Mouse (Mus musculus): ENCODE data around the gene Fosl2. TPM values are rescaled to one million over a fixed set of nuclear protein-coding genes. Genes with fewer than 3 reads are reported as not detected.

The Fosl2 gene
- polyA plus RNA-seq, 1 experiment = 9.2 TPM

DNA sequence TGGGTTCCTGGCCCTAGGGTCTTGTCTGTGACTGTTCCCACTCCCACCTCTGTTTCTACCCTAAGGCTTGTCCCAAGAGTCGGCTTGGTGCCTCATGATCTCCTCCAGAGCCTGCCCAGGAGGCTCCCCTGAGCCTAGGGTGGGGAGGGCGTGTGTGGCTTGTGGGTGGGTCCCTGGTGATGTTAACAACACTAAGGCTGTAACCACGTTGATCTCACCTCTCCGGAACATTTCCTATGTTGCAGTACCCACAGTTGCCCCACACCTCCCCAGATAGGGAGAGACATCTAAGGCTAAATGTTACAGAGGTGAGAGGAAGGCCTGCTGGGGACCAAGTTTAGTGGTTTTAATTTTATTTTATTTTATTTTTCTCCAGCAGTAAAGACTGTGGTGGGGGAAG, 13.0 kb downstream of the Fosl2 start:
- H3K27ac ChIP-seq (ENCODE audit: control insufficient read depth, insufficient read depth, low read length) = no peak overlapping the region
- H3K4me3 ChIP-seq (ENCODE audit: control insufficient read depth, insufficient read depth, low read length) = no peak overlapping the region
- no peaks in the 10 kb centered on the region for H3K36me3 ChIP-seq (ENCODE audit: control insufficient read depth, insufficient read depth, low read length)
- H3K27me3 ChIP-seq (ENCODE audit: control insufficient read depth, insufficient read depth, low read length) = no peaks in the 10 kb centered on the region; the same call in 1 of the 2 replicates
- TF ChIP-seq POLR2A (IDR thresholded peaks at IDR 0.05; ENCODE audit: control insufficient read depth, extremely low read depth, insufficient read depth, low read length, poor library complexity) = no peak
- TF ChIP-seq CTCF (IDR thresholded peaks at IDR 0.05; ENCODE audit: borderline replicate concordance, control insufficient read depth, extremely low read depth, insufficient read depth, low read length, poor library complexity) = no peak
- DNase-seq = no peak
- no peaks in the 10 kb centered on the region for H3K4me1 ChIP-seq (replicated peaks; ENCODE audit: control insufficient read depth, insufficient read depth, low read length)
- WGBS = 56% methylated on average over 4 of the region's 4 CpGs

DNA sequence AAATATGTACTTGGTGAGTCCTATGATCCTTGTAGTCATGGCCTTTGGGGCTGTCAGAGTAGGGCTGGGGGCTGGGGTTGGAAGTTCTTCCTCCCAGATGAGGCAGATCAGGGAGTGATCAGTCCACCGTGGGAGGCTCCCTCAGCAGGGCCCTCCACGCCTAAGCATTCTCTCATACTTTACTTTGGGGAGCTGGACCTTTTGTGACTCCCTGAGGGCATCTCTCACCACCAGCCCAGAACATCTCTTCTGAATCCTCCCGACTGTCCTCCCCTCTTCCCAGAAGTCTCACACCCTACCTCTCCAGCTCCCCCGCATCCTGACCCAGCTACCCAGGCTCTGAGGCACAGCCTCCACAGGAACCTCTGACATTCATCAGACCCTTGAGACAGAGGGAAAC, 15.6 kb downstream of the Fosl2 start:
- H3K36me3 ChIP-seq (ENCODE audit: control insufficient read depth, insufficient read depth, low read length) = no peaks in the 10 kb centered on the region
- H3K4me1 ChIP-seq (replicated peaks; ENCODE audit: control insufficient read depth, insufficient read depth, low read length) = no peaks in the 10 kb centered on the region
- WGBS = 88% methylated on average over 4 of the region's 4 CpGs
- TF ChIP-seq POLR2A (IDR thresholded peaks at IDR 0.05; ENCODE audit: control insufficient read depth, extremely low read depth, insufficient read depth, low read length, poor library complexity) (no peak), CTCF (IDR thresholded peaks at IDR 0.05; ENCODE audit: borderline replicate concordance, control insufficient read depth, extremely low read depth, insufficient read depth, low read length, poor library complexity) (no peak)
- DNase-seq = no peak
- H3K4me3 ChIP-seq (ENCODE audit: control insufficient read depth, insufficient read depth, low read length) = no peak overlapping the region
- H3K27me3 ChIP-seq (ENCODE audit: control insufficient read depth, insufficient read depth, low read length) = no peaks in the 10 kb centered on the region; the same call in 1 of the 2 replicates
- H3K27ac ChIP-seq (ENCODE audit: control insufficient read depth, insufficient read depth, low read length) = no peak overlapping the region

DNA sequence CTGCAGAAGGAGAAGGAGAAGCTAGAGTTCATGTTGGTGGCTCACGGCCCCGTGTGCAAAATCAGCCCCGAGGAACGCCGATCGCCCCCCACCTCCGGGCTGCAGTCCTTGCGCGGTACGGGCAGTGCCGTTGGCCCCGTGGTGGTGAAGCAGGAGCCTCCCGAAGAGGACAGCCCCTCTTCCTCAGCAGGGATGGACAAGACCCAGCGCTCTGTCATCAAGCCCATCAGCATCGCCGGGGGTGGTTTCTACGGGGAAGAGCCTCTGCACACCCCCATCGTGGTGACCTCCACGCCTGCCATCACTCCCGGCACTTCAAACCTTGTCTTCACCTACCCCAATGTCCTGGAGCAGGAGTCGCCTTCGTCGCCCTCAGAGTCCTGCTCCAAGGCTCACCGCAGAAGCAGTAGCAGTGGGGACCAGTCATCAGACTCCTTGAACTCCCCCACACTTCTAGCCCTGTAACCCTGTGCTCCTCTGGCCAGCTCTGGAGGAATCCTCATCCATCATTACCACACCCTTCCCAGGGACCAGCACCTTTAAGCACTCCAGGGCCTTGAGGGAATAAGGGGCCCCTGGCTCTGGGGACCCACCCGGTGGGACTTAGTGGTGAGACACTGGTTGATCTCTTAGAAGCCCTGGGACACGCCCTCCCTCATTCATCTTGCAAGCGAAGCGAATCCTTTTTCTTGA, 17.3 kb downstream of the Fosl2 start:
- no peaks in the 10 kb centered on the region; the same call in 1 of the 2 replicates for H3K27me3 ChIP-seq (ENCODE audit: control insufficient read depth, insufficient read depth, low read length)
- 87% methylated on average over 28 of the region's 28 CpGs for WGBS
- H3K36me3 ChIP-seq (ENCODE audit: control insufficient read depth, insufficient read depth, low read length) = no peaks in the 10 kb centered on the region
- no peak overlapping the region for H3K27ac ChIP-seq (ENCODE audit: control insufficient read depth, insufficient read depth, low read length)
- TF ChIP-seq CTCF (IDR thresholded peaks at IDR 0.05; ENCODE audit: borderline replicate concordance, control insufficient read depth, extremely low read depth, insufficient read depth, low read length, poor library complexity) = no peak
- TF ChIP-seq POLR2A (IDR thresholded peaks at IDR 0.05; ENCODE audit: control insufficient read depth, extremely low read depth, insufficient read depth, low read length, poor library complexity) = no peak
- no peak for DNase-seq
- no peaks in the 10 kb centered on the region for H3K4me1 ChIP-seq (replicated peaks; ENCODE audit: control insufficient read depth, insufficient read depth, low read length)
- no peak overlapping the region for H3K4me3 ChIP-seq (ENCODE audit: control insufficient read depth, insufficient read depth, low read length)

DNA sequence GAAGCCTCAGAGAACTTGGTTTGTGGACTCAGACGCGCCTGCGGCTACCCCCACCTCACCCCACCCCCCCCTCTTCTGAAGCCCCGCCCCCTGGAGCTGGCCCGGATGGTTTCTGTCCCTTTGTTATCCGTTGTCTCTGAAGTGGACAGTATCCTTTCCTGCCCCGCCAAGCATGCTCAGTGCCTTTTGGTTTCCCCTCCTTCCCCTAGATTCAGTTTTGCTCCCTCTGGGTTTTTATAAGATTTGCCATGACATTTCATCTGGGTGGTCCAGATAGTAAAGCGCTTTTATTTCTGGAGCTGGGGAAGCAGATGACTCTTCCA, 17.8 kb downstream of the Fosl2 start:
- TF ChIP-seq CTCF (IDR thresholded peaks at IDR 0.05; ENCODE audit: borderline replicate concordance, control insufficient read depth, extremely low read depth, insufficient read depth, low read length, poor library complexity) (no peak), POLR2A (IDR thresholded peaks at IDR 0.05; ENCODE audit: control insufficient read depth, extremely low read depth, insufficient read depth, low read length, poor library complexity) (no peak)
- no peaks in the 10 kb centered on the region for H3K4me1 ChIP-seq (replicated peaks; ENCODE audit: control insufficient read depth, insufficient read depth, low read length)
- no peak overlapping the region for H3K27ac ChIP-seq (ENCODE audit: control insufficient read depth, insufficient read depth, low read length)
- H3K36me3 ChIP-seq (ENCODE audit: control insufficient read depth, insufficient read depth, low read length) = no peaks in the 10 kb centered on the region
- WGBS = 92% methylated on average over 8 of the region's 8 CpGs
- no peak overlapping the region for H3K4me3 ChIP-seq (ENCODE audit: control insufficient read depth, insufficient read depth, low read length)
- no peak for DNase-seq
- H3K27me3 ChIP-seq (ENCODE audit: control insufficient read depth, insufficient read depth, low read length) = no peaks in the 10 kb centered on the region; the same call in 1 of the 2 replicates

DNA sequence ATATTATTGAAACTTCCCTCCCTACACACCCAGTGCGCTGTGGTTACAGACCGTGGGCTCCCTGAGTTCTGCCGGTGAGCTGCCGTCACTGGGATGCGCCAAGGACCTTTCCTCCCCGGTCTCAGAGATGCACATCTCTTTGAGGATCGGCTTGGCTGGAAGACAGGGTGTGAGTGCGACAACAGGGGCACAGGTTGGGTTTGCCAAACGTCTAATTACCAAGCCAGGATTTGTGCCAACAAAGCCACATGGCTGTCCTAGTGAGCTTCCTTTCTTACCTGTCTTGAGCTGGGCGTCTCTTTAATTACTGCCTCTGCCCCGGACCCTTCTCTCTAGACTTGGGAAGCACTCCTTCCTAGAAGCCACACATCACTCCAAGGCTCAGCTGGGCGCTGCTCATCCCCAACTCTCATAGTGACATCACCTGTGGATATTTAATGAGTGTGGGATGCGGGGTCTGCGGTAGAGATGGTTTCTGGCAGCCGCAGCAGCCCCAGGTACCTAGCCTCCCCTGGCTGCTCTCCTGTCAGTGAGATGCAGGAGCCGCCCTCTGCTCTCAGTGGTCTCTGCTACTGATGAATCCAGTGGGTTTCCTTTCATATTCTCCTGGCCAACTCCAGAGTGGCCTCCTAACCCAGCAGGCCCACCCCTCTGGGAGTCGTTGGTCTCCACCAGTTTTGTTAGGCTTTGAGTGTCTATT, 18.3 kb downstream of the Fosl2 start:
- WGBS = 97% methylated on average over 17 of the region's 17 CpGs
- no peak for DNase-seq
- no peaks in the 10 kb centered on the region for H3K4me1 ChIP-seq (replicated peaks; ENCODE audit: control insufficient read depth, insufficient read depth, low read length)
- no peak for TF ChIP-seq POLR2A (IDR thresholded peaks at IDR 0.05; ENCODE audit: control insufficient read depth, extremely low read depth, insufficient read depth, low read length, poor library complexity)
- TF ChIP-seq CTCF (IDR thresholded peaks at IDR 0.05; ENCODE audit: borderline replicate concordance, control insufficient read depth, extremely low read depth, insufficient read depth, low read length, poor library complexity) = no peak
- no peaks in the 10 kb centered on the region for H3K36me3 ChIP-seq (ENCODE audit: control insufficient read depth, insufficient read depth, low read length)
- no peak overlapping the region for H3K4me3 ChIP-seq (ENCODE audit: control insufficient read depth, insufficient read depth, low read length)
- H3K27ac ChIP-seq (ENCODE audit: control insufficient read depth, insufficient read depth, low read length) = no peak overlapping the region
- no peaks in the 10 kb centered on the region; the same call in 1 of the 2 replicates for H3K27me3 ChIP-seq (ENCODE audit: control insufficient read depth, insufficient read depth, low read length)

DNA sequence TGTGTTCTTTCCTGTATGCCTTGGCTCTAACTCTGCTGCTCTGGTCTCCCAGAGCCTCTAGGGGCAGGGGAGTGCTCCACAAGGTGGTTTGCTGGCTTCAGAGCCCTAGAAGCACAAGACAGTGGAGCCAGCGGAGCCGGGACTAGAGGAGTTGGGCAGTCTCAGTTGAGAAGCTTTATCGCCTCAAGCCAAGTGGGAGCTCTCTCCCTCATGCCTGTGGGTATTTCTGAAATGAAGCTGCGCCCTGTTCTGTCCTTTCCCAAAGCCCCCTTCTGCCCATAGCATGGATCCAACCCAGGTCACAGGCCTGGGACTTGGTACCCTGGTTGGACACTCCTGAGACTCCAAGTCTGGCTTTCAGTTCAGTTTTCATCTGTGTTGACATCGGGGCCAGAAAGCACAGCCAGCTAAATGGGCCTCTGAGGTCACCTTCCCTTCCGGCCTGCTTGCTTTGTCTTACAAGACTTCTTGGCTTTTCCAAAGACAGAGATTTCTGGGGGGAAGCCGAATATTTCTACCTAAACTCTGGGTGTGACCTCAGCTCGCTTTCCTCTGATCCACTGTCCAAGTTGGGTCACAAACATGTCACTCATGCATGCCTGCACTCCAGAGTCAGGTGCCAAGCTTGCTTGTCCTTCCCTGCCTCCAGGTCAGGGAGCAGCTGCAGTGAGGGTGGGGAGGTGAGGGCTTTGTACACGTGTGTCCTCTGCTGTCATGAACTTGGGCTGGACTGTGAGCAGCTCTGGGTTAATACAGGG, 19.5 kb downstream of the Fosl2 start:
- Histone ChIP-seq H3K36me3 (ENCODE audit: control insufficient read depth, insufficient read depth, low read length) (no peaks in the 10 kb centered on the region), H3K4me3 (ENCODE audit: control insufficient read depth, insufficient read depth, low read length) (no peak overlapping the region), H3K27me3 (ENCODE audit: control insufficient read depth, insufficient read depth, low read length) (no peaks in the 10 kb centered on the region; the same call in 1 of the 2 replicates), H3K4me1 (replicated peaks; ENCODE audit: control insufficient read depth, insufficient read depth, low read length) (no peaks in the 10 kb centered on the region), H3K27ac (ENCODE audit: control insufficient read depth, insufficient read depth, low read length) (no peak overlapping the region)
- DNase-seq = no peak
- WGBS = 91% methylated on average over 9 of the region's 9 CpGs
- TF ChIP-seq CTCF (IDR thresholded peaks at IDR 0.05; ENCODE audit: borderline replicate concordance, control insufficient read depth, extremely low read depth, insufficient read depth, low read length, poor library complexity) (no peak), POLR2A (IDR thresholded peaks at IDR 0.05; ENCODE audit: control insufficient read depth, extremely low read depth, insufficient read depth, low read length, poor library complexity) (no peak)
